Mouse (Mus musculus): Measurements from ENCODE around the gene Gm10570.

GRCm38 (mm10) chr4:130282856-130283255 is 25.6 kb downstream of the Gm10570 start:
- TF ChIP-seq CTCF (IDR thresholded peaks at IDR 0.05): no peak
- TF ChIP-seq EP300 (IDR thresholded peaks at IDR 0.05): no peak
